Mouse (Mus musculus) bone marrow macrophage, adult 2 months (primary cell): Measurements from ENCODE around the gene Rbms2. TPM values are rescaled to one million over a fixed set of nuclear protein-coding genes. Genes with fewer than 3 reads are reported as not detected.

Source experiments
- H3K27ac ChIP-seq: 2 replicates; pipeline ENCODE4 v1.5.1; 2012; ENCODE audit warnings: low read depth, low read length; ENCODE audit not compliant: insufficient read depth
- H3K4me1 ChIP-seq: 2 replicates; pipeline ENCODE4 v1.6.1; 2012; ENCODE audit warnings: low read length; ENCODE audit not compliant: control insufficient read depth, insufficient read depth
- H3K4me3 ChIP-seq: 2 replicates; pipeline ENCODE4 v1.5.1; 2012; ENCODE audit warnings: mild to moderate bottlenecking, low read length, moderate library complexity; ENCODE audit not compliant: insufficient read depth
- CTCF ChIP-seq: IDR thresholded peaks from 2 replicates; pipeline ENCODE4 v1.5.1; 2012; ENCODE audit warnings: low read depth, mild to moderate bottlenecking, low read length, moderate library complexity
- POLR2A ChIP-seq: IDR thresholded peaks from 2 replicates; pipeline ENCODE4 v1.6.1; 2012; ENCODE audit warnings: mild to moderate bottlenecking, low read depth, low read length, borderline replicate concordance
- polyA plus RNA-seq: library from polyadenylated mRNA; stranded (reverse); fragments of >200 nt; gene quantifications from 2 replicates; pipeline ENCODE4 v1.2.4, GENCODE M21; 2012; ENCODE audit not compliant: missing spikeins, insufficient read depth, insufficient read length

The Rbms2 gene
- polyA plus RNA-seq, 1 experiment, result 39.8 TPM

GRCm38 (mm10) chr10:128212148-128212547, 32.1 kb upstream of the Rbms2 start:
- Histone ChIP-seq H3K4me1 (peaks cover 13% of the 10 kb centered on the region; the same call in 1 of the 2 replicates), H3K27ac (no peak overlapping the region), H3K4me3 (peak overlapping the region; percentile 68)
- no peak for TF ChIP-seq CTCF
- no peak for TF ChIP-seq POLR2A

DNA sequence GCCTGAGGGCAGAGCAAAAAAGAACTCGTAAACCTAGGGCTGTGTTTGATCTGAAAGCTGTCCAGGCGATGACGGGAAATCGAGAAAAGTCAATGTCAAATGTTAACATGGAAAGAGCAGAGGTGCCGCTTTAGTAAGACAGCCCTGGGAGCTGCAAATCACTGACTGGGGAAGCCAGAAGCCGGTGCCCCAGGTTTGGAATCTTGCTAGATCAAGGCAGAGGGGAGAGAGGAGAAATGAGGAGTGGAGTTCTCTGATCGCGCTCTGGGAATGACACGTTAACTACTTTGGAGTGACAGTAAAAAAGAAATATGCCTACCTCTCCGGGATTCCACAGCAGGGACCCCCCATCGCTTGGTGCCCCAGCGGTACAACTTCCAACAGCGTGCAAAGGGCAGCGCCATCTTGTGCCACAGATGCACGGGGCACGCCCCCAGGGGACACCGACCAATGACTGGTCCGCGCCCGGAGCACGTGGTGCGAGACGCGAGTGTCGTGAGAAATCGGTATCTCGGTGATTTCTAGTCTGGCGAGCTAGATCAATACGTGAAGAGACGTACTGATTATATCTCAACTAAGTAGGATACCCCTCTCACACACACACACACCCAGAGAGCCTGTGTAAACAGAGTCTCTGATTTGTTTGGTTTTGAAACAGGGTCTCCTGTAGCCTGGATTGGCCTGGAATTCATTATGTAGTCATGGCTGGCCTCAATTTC, 31.5 kb upstream of the Rbms2 start, which contains the start of gene Spryd4:
Spryd4 (minus strand) TSS at position 418 of the 719 bp plus-strand sequence.
- Histone ChIP-seq H3K4me3 (peak within 1 kb of the TSS; percentile 68), H3K27ac (no peak within 1 kb of the TSS), H3K4me1 (peaks cover 13% of the 10 kb centered on the region; the same call in 1 of the 2 replicates)
- TF ChIP-seq CTCF (no peak), POLR2A (peak; percentile 64; the same call in 1 of the 2 replicates)

GRCm38 (mm10) chr10:128210954-128211353, 30.9 kb upstream of the Rbms2 start:
- TF ChIP-seq POLR2A (no peak), CTCF (no peak)
- H3K4me1 ChIP-seq, result peaks cover 13% of the 10 kb centered on the region; the same call in 1 of the 2 replicates
- no peak overlapping the region for H3K27ac ChIP-seq
- peak overlapping the region; percentile 68 for H3K4me3 ChIP-seq

DNA sequence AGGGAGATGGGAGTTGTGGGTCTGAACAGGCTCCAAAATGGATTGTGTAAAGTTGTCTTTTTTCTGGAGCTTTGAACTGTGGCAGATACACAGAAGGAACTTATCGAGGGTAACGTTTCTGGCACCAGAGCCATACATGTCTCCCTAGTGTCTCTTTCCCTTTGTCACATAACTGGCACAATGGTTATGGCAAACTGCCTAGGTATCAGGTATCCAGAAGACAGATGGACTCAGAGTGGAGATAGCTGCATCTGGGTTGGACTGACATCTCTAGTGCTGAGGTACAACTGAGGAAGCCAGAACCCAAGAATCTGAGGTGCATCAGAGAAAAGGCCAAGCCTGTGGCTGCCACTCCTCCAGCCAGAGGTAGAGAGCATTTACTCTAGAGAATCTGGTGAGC, 30.0 kb upstream of the Rbms2 start:
- Histone ChIP-seq H3K4me3 (no peak overlapping the region), H3K4me1 (peaks cover 13% of the 10 kb centered on the region; the same call in 1 of the 2 replicates), H3K27ac (no peak overlapping the region)
- TF ChIP-seq POLR2A (no peak), CTCF (no peak)

GRCm38 (mm10) chr10:128209311-128210009, 29.4 kb upstream of the Rbms2 start:
- H3K4me3 ChIP-seq, result no peak overlapping the region
- TF ChIP-seq POLR2A (no peak), CTCF (no peak)

DNA sequence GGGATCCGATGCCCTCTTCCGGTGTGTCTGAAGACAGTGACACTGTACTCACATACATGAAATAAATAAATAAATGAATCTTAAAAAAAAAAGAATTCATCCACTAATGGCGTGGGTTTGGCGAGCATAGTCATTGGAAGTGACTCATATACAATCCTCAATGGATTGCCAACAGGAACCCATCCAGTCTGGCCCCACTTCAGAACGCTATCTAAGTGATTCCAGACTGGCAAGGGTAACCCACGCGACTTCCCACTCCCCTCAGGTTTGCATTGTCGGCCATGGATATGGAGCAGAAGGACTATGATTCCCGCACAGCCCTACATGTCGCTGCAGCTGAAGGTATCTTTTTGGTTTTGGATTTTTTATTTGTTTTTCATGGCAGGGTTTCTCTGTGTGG, 28.2 kb upstream of the Rbms2 start:
- H3K4me1 ChIP-seq, result peaks cover 13% of the 10 kb centered on the region; the same call in 1 of the 2 replicates
- H3K27ac ChIP-seq, result no peak overlapping the region
- TF ChIP-seq CTCF (no peak), POLR2A (no peak)
- H3K4me3 ChIP-seq, result no peak overlapping the region

More at GRCm38 (mm10) chr10:128209311-128210009, 29.4 kb upstream of the Rbms2 start:
- Histone ChIP-seq H3K27ac (no peak overlapping the region), H3K4me1 (peaks cover 13% of the 10 kb centered on the region; the same call in 1 of the 2 replicates)

DNA sequence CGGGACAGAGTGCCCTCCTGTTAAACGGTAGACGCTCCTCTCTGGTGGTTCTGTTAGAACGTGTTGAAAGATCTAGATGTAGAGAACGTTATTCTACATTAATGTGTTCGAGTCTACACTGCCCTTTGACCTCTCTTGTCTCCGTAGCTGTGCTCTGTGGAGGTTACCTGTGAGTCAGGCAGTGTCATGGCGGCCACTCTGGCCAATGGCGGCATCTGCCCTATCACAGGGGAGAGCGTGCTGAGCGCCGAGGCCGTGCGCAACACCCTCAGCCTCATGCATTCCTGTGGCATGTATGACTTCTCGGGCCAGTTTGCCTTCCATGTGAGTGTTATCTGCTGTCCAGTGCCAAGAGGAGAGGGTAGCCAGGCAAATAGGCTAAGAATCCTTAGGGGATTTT, 24.8 kb upstream of the Rbms2 start:
- H3K4me1 ChIP-seq, result no peaks in the 10 kb centered on the region
- no peak overlapping the region for H3K27ac ChIP-seq
- no peak overlapping the region for H3K4me3 ChIP-seq
- TF ChIP-seq CTCF (no peak), POLR2A (no peak)

- no peak overlapping the region for H3K27ac ChIP-seq
- TF ChIP-seq POLR2A (no peak), CTCF (no peak)
Observed at GRCm38 (mm10) chr10:128201856-128202255, 21.8 kb upstream of the Rbms2 start.

GRCm38 (mm10) chr10:128194551-128195461, 14.7 kb upstream of the Rbms2 start:
- TF ChIP-seq CTCF, result no peak
- TF ChIP-seq POLR2A, result no peak
- Histone ChIP-seq H3K27ac (no peak overlapping the region), H3K4me3 (peak overlapping the region; percentile 93), H3K4me1 (no peaks in the 10 kb centered on the region)

More at GRCm38 (mm10) chr10:128201856-128202255, 21.8 kb upstream of the Rbms2 start:
- Histone ChIP-seq H3K4me1 (no peaks in the 10 kb centered on the region), H3K4me3 (no peak overlapping the region)
